Mouse (Mus musculus) ovary, adult 10 weeks (tissue): Measurements from ENCODE around the gene Eef1akmt2. TPM values are rescaled to one million over a fixed set of nuclear protein-coding genes. Genes with fewer than 3 reads are reported as not detected.

Source experiments
- polyA plus RNA-seq: library from polyadenylated mRNA; stranded (reverse); fragments of 350-450 nt; fragmentation: Illumina TruSeq; extraction: RNeasy Lipid Tissue Mini Kit (QIAGEN cat#74804); gene quantifications from one replicate; pipeline ENCODE4 v1.2.3, GENCODE M21; 2014

The Eef1akmt2 gene
- polyA plus RNA-seq = 168 TPM

DNA sequence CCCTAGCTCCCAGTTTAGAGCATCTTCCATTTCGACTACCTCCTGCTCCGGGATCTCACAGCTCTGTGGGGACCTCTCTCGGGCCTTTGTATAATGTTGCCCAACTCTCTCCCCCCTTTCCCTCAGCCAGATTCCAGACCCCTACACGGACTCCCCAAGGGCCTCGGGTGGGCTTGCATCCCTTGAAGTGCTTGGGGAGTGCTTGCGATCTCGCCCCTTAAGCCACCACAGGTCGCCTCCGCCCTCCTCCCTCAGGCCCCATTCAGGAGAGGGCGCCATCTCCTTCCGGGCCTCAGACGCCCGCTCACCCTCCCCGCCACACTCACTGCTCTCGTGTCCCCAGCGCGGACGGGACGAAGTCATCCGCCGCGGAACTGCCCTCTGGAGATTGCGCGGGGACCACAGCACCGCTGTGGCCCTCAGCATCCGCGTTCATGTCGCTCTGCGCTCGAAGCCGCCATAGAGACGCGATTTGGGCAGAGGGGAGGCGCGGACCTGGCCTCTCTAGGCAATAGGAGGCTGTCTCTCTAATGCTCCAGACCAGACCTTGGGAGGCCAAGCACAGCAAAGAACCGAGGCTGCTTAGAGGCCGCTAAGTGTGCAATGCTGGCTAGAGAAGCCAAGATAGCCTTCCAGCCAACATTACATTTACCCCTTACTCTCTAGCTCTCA lies at the start of gene Eef1akmt2:
Eef1akmt2 (minus strand) TSS at position 501 of the 672 bp plus-strand sequence.

GRCm38 (mm10) chr7:132859042-132859958 lies 6.8 kb upstream of the Eef1akmt2 start, which contains the start of gene Abraxas2:
Abraxas2 (plus strand) TSS chr7:132859225.

GRCm38 (mm10) chr7:132813416-132814088 lies 38.9 kb downstream of the Eef1akmt2 start, which contains the start of gene Fam53b:
Fam53b (minus strand) TSS chr7:132813886.

Other genes with a start within 250 kb of the Eef1akmt2 start
- 4.7 TPM for gene Lhpp, start 242.0 kb downstream of the Eef1akmt2 start, polyA plus RNA-seq
- gene Fam53b, start 38.8 kb downstream of the Eef1akmt2 start, polyA plus RNA-seq = 12.7 TPM
- 91.8 TPM for gene Abraxas2, start 6.6 kb upstream of the Eef1akmt2 start, polyA plus RNA-seq
- gene Zranb1, start 78.5 kb upstream of the Eef1akmt2 start, polyA plus RNA-seq = 110 TPM